Mouse (Mus musculus): Measurements from ENCODE around the gene Olfr890. TPM values are rescaled to one million over a fixed set of nuclear protein-coding genes. Genes with fewer than 3 reads are reported as not detected.

Olfr890 gene
- polyA plus RNA-seq (2012; rRNA removed): not detected in 2 replicates

DNA sequence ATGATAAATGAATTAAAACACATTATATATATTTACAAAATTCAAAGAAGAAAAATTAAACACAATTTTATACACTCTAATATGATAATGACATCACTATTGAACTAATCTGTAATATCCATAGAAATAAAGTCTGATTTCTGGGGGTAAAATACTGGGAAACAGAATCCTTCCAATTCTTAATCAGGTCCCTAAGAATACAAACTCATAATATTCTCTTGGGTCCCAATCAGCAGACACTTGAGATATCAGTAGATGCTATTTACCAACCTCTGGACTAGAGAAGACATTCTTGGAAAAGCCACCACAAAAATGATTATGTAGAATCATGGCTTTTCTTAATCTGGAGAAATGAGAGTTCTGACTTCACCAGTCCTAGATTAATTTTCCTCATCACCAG lies at the start of gene Olfr890:
Olfr890 (plus strand) TSS at position 301 of the 400 bp plus-strand sequence.

GRCm38 (mm10) chr9:38107828-38108227 lies 34.5 kb upstream of the Olfr890 start, which contains the start of gene Olfr888:
Gene Olfr888 (plus strand): TSS chr9:38108128.

DNA sequence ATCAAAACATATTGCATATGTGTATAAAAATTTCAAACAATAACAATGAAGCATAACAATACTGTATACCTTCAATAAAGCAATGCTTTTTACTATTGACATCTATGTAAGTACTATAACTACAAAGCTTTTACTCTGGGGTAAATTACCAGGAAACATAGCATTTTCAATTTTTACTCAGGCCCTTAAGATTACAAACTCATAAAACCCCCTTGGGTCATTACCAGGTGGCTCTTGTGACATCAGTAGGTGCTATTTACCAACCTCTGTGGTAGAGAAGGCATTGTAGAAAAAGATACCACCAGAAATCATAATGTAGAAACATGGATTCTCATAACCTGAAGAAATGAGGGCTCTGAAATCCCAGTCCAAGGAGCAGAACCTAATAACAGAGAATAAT lies 27.4 kb upstream of the Olfr890 start, which contains the start of gene Olfr889:
Olfr889 (plus strand) TSS at position 301 of the 400 bp plus-strand sequence.

DNA sequence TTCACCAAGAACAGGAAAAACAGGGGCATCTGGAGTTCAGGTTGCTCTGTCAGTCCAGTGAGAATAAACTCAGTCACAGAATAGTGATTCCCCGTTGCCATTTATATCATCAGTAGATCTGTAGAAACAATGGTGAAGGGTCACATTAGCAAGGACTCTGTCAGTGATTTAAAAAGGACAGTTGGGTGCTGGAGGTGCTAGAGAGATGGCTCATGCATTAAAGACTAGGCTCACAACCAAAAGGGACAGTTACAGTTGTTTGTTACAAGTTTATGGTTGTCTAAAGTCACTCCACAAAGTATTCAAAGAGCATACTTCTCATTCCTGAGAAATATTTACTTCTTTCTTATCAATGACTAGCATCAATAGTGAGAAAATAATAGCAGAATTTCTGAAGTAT lies 38.4 kb downstream of the Olfr890 start, which contains the start of gene Olfr891:
Olfr891 (minus strand) TSS at position 101 of the 400 bp plus-strand sequence.

Other genes starting within 250 kb of the Olfr890 start
- not detected in 2 replicates for gene Olfr145, start 245.8 kb upstream of the Olfr890 start, polyA plus RNA-seq (2012; rRNA removed)
- not detected in 2 replicates for gene Olfr878, start 224.7 kb upstream of the Olfr890 start, polyA plus RNA-seq (2012; rRNA removed)
- gene Olfr881, start 150.7 kb upstream of the Olfr890 start, polyA plus RNA-seq (2012; rRNA removed): not detected in 2 replicates
- not detected in 2 replicates for gene Olfr883, start 116.7 kb upstream of the Olfr890 start, polyA plus RNA-seq (2012; rRNA removed)
- gene Olfr884, start 96.0 kb upstream of the Olfr890 start, polyA plus RNA-seq (2012; rRNA removed): not detected in 2 replicates
- not detected in 2 replicates for gene Olfr885, start 81.2 kb upstream of the Olfr890 start, polyA plus RNA-seq (2012; rRNA removed)
- gene Olfr887, start 58.4 kb upstream of the Olfr890 start, polyA plus RNA-seq (2012; rRNA removed): not detected in 2 replicates
- not detected in 2 replicates for gene Olfr888, start 34.4 kb upstream of the Olfr890 start, polyA plus RNA-seq (2012; rRNA removed)
- gene Olfr889, start 27.3 kb upstream of the Olfr890 start, polyA plus RNA-seq (2012; rRNA removed): not detected in 2 replicates
- gene Olfr891, start 38.3 kb downstream of the Olfr890 start, polyA plus RNA-seq (2012; rRNA removed): not detected in 2 replicates
- not detected in 2 replicates for gene Olfr893, start 65.8 kb downstream of the Olfr890 start, polyA plus RNA-seq (2012; rRNA removed)
- not detected in 2 replicates for gene Olfr894, start 75.5 kb downstream of the Olfr890 start, polyA plus RNA-seq (2012; rRNA removed)
- not detected in 2 replicates for gene Olfr143, start 110.3 kb downstream of the Olfr890 start, polyA plus RNA-seq (2012; rRNA removed)
- gene Olfr895, start 125.3 kb downstream of the Olfr890 start, polyA plus RNA-seq (2012; rRNA removed): not detected in 2 replicates
- not detected in 2 replicates for gene Olfr896-ps1, start 148.6 kb downstream of the Olfr890 start, polyA plus RNA-seq (2012; rRNA removed)
- not detected in 2 replicates for gene Olfr25, start 186.5 kb downstream of the Olfr890 start, polyA plus RNA-seq (2012; rRNA removed)
- gene Olfr898, start 205.9 kb downstream of the Olfr890 start, polyA plus RNA-seq (2012; rRNA removed): not detected in 2 replicates
- not detected in 2 replicates for gene Olfr250, start 224.4 kb downstream of the Olfr890 start, polyA plus RNA-seq (2012; rRNA removed)
- not detected in 2 replicates for gene Olfr251, start 234.6 kb downstream of the Olfr890 start, polyA plus RNA-seq (2012; rRNA removed)